Mouse (Mus musculus) liver, embryonic 11.5 days (tissue): ENCODE results near the gene Cpn1. TPM values are rescaled to one million over a fixed set of nuclear protein-coding genes. Genes with fewer than 3 reads are reported as not detected.

ENCODE experiments used
- ATAC-seq: fragments of 200-750 bp; cut with Nextera tagmentation; replicated peaks from 2 replicates; pipeline ENCODE4 v1.8.0; 2017; ENCODE audit warnings: moderate number of reproducible peaks, mild to moderate bottlenecking, moderate TSS enrichment, moderate library complexity; ENCODE audit not compliant: low FRiP score
- DNase-seq: peaks from one replicate; pipeline ENCODE4 v3.0.0-alpha.2; 2017; ENCODE audit warnings: low spot score
- H3K27ac ChIP-seq: fragments of 300-500 bp; sonication (generic); 2 replicates; pipeline ENCODE4 v1.5.1; 2014; ENCODE audit warnings: mild to moderate bottlenecking, low read depth, low read length, control low read depth
- H3K27me3 ChIP-seq: fragments of 300-500 bp; sonication (generic); replicated peaks from 2 replicates; pipeline ENCODE4 v1.6.1; 2014; ENCODE audit warnings: low read length, mixed read lengths; ENCODE audit not compliant: control insufficient read depth, insufficient read depth
- H3K36me3 ChIP-seq: fragments of 300-500 bp; sonication (generic); 2 replicates; pipeline ENCODE4 v1.6.1; 2014; ENCODE audit warnings: mild to moderate bottlenecking, low read length, moderate library complexity, mixed read lengths; ENCODE audit not compliant: control insufficient read depth, insufficient read depth
- H3K4me1 ChIP-seq: fragments of 300-500 bp; sonication (generic); replicated peaks from 2 replicates; pipeline ENCODE4 v1.6.1; 2014; ENCODE audit warnings: low read length, mixed read lengths; ENCODE audit not compliant: control insufficient read depth, insufficient read depth
- H3K4me2 ChIP-seq: fragments of 300-500 bp; sonication (generic); 2 replicates; pipeline ENCODE4 v1.6.1; 2014; ENCODE audit warnings: mild to moderate bottlenecking, control low read depth, moderate library complexity
- H3K4me3 ChIP-seq: fragments of 300-500 bp; sonication (generic); 2 replicates; pipeline ENCODE4 v1.5.1; 2014; ENCODE audit warnings: low read depth, low read length, control low read depth
- H3K9ac ChIP-seq: fragments of 300-500 bp; sonication (generic); 2 replicates; pipeline ENCODE4 v1.6.1; 2014; ENCODE audit warnings: low read depth, low read length, control low read depth
- H3K9me3 ChIP-seq: fragments of 300-500 bp; sonication (generic); 2 replicates; pipeline ENCODE4 v1.6.1; 2016; ENCODE audit warnings: low read length, inconsistent platforms, mixed read lengths; ENCODE audit not compliant: control insufficient read depth
- WGBS: fragments of 180-500 bp; shearing (Covaris S2); extraction: QIAGEN DNeasy Blood & Tissue Kit; methylation state at CpG from one replicate; pipeline ENCODE4 v1.1.7; 2014; 5-methylcytosine and 5-hydroxymethylcytosine counted together
- polyA plus RNA-seq: library from polyadenylated mRNA; unstranded; fragments of >200 nt; fragmentation: Nextera tagmentation; extraction: Ambion mirVana; gene quantifications from 2 replicates; pipeline ENCODE4 v1.2.1, GENCODE M21; 2014

Gene Cpn1
- polyA plus RNA-seq, 1 experiment from 2014 or later: 53.7 TPM

DNA sequence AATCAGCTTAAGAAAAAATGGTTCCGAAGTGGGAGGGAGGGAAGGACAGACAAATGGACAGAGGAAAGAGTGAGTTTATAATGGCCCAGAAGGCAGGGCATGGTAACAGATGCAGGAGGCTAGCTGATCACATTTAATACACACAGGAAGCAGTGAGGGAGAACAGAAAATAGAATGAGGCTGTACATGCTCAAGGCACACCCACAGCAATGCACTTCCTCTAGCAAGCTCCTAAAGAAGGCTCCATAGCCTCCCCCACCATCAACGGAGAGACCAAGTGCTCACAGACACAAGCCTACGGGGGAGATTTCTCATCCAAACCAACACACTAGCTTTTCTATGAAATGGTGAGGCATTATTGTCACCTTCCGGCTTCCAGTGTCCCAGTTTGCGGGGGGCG, 12.1 kb downstream of the Cpn1 start:
- 89% methylated on average over 6 of the region's 6 CpGs for WGBS
- DNase-seq: no peak
- H3K4me3 ChIP-seq: no peak overlapping the region
- H3K4me2 ChIP-seq: no peak overlapping the region
- no peak overlapping the region for H3K27ac ChIP-seq
- no peaks in the 10 kb centered on the region for H3K27me3 ChIP-seq
- H3K4me1 ChIP-seq: no peaks in the 10 kb centered on the region
- no peaks in the 10 kb centered on the region; the same call in 1 of the 2 replicates for H3K9me3 ChIP-seq
- H3K36me3 ChIP-seq: no peaks in the 10 kb centered on the region
- H3K9ac ChIP-seq: no peak overlapping the region
- ATAC-seq: no peak

DNA sequence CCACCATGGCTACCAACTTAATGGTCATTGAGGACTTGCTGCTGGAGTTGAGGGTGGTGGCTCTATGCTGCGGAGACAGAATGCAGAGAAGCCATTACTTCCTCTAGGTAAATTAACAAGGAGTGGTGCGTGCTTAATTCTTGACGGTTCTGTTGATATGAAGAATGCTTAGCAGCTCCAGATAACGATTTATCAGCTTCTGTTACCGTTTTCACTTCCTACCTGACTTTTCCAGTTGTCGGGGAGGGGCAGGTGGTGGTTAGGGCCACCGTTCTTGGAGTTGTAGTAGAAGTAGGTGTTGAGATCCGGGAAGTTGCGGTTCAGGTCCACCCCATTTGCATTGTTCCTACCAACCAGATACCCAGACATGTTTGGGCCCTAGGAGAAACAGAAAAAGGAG, 12.6 kb downstream of the Cpn1 start:
- no peaks in the 10 kb centered on the region; the same call in 1 of the 2 replicates for H3K9me3 ChIP-seq
- WGBS: 71% methylated on average over 9 of the region's 9 CpGs
- H3K9ac ChIP-seq: no peak overlapping the region
- no peak overlapping the region for H3K4me2 ChIP-seq
- no peak for ATAC-seq
- H3K4me3 ChIP-seq: no peak overlapping the region
- H3K4me1 ChIP-seq: no peaks in the 10 kb centered on the region
- H3K36me3 ChIP-seq: no peaks in the 10 kb centered on the region
- no peak overlapping the region for H3K27ac ChIP-seq
- no peaks in the 10 kb centered on the region for H3K27me3 ChIP-seq
- no peak for DNase-seq

DNA sequence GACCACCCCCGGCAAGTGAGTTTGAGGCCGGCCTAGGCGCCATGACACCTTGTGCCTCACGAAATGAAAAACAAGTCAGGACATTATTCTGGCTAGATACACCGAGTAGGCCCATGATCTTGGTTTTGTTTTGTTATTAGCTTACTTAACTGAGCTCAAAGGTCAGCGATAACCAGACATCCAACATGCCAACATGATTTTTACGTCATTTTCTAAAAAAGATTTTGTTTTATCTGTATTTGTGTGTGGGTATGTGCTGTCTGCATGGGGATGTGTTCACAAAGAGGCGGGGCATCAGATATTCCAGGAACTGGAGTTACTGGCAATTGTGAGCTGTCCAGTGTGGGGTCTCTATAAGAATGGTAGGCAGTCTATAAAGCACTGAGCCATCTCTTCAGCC, 14.2 kb downstream of the Cpn1 start:
- Histone ChIP-seq H3K4me3 (no peak overlapping the region), H3K4me2 (no peak overlapping the region), H3K27me3 (no peaks in the 10 kb centered on the region), H3K27ac (no peak overlapping the region), H3K4me1 (no peaks in the 10 kb centered on the region), H3K9me3 (no peaks in the 10 kb centered on the region; the same call in 1 of the 2 replicates), H3K9ac (no peak overlapping the region), H3K36me3 (no peaks in the 10 kb centered on the region)
- DNase-seq (no peak), ATAC-seq (no peak)
- WGBS: 88% methylated on average over 8 of the region's 8 CpGs

DNA sequence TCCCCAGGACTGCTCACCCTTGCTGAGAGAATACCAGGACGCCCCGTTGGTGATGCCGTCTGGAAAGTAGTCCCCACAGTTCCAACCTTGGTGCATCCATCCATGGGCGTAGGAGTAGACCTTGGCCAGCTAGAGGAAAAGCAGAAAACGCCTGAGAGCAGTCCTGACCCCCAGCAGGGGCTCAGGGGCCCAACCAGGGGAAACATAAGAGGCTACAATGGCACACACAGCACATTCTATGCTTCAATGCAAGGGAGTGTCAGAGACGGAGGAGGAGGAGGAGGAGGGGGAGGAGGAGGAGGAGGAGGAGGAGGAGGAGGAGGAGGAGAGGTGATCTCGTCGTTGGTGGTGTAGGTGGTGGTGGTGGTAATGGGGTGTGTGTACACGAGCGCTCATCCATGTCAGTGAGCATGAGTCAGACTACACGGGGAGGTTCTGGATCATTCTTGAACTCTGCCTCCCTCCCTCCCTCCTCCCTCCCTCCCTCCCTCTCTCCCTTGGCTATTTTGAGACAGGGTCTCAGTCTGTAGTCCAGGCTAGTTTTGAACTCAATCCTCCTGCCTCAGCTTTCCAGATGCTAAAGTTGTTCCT, 17.8 kb downstream of the Cpn1 start:
- DNase-seq (no peak), ATAC-seq (no peak)
- 54% methylated on average over 10 of the region's 11 CpGs for WGBS
- H3K4me3 ChIP-seq: no peak overlapping the region
- no peak overlapping the region for H3K27ac ChIP-seq
- no peaks in the 10 kb centered on the region for H3K4me1 ChIP-seq
- no peaks in the 10 kb centered on the region for H3K36me3 ChIP-seq
- no peaks in the 10 kb centered on the region for H3K9me3 ChIP-seq
- no peak overlapping the region for H3K9ac ChIP-seq
- no peak overlapping the region for H3K4me2 ChIP-seq
- H3K27me3 ChIP-seq: no peaks in the 10 kb centered on the region

DNA sequence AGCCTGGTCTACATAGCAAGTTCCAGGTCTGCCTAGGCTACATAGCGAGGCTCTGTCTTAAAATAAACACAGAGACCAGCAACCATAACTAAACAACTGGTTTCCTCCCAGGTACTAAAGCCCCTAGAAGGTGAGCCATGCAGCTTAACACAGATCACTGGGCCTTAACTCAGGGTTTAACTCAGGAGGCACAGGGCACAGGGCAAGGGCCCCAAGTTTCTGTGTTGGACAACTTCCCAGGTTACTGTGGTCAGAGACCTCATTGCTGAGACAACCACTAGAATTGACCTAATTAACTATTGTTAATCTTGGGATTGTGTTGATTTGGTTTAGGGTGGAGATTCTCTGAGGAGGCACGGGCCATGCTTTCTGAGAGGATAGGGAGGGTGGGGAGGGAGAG, 19.9 kb downstream of the Cpn1 start:
- Histone ChIP-seq H3K9ac (no peak overlapping the region), H3K4me2 (no peak overlapping the region), H3K27me3 (no peaks in the 10 kb centered on the region), H3K27ac (no peak overlapping the region), H3K36me3 (no peaks in the 10 kb centered on the region), H3K4me1 (no peaks in the 10 kb centered on the region), H3K4me3 (no peak overlapping the region), H3K9me3 (no peaks in the 10 kb centered on the region)
- DNase-seq (no peak), ATAC-seq (no peak)
- 83% methylated on average over 2 of the region's 2 CpGs for WGBS

DNA sequence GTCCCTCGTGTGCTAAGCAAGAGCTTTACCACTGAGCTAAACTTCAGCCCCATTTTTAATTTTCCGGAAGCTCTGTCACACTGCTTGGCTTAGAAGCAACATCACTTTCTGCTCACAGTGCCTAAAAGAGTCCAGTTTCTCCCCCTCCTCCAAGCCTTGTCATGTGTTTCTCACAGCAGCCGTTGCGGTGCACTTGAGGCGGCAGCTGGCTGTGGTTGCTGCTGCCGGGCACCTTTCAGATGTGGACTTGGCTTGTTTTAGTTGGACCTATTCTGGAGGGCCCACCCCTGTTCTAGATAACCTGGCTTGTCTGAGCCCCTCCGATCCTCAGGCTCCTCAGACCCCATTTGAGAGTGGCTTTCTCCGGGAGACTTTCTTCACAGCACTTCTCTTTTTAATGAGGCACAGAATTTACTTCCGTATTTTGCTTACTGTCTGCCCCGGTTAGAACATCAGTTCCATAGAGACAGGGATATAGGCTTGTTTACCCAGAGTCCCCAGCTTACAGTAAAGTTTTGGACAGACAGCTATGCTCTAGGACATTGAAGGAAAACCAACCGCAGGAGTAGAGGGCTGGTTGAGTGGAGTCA, 20.8 kb downstream of the Cpn1 start:
- ATAC-seq (no peak), DNase-seq (no peak)
- H3K4me2 ChIP-seq: no peak overlapping the region
- H3K27me3 ChIP-seq: no peaks in the 10 kb centered on the region
- WGBS: 74% methylated on average over 11 of the region's 11 CpGs
- H3K4me1 ChIP-seq: no peaks in the 10 kb centered on the region
- no peaks in the 10 kb centered on the region for H3K9me3 ChIP-seq
- no peak overlapping the region for H3K27ac ChIP-seq
- H3K4me3 ChIP-seq: no peak overlapping the region
- H3K9ac ChIP-seq: no peak overlapping the region
- H3K36me3 ChIP-seq: no peaks in the 10 kb centered on the region

DNA sequence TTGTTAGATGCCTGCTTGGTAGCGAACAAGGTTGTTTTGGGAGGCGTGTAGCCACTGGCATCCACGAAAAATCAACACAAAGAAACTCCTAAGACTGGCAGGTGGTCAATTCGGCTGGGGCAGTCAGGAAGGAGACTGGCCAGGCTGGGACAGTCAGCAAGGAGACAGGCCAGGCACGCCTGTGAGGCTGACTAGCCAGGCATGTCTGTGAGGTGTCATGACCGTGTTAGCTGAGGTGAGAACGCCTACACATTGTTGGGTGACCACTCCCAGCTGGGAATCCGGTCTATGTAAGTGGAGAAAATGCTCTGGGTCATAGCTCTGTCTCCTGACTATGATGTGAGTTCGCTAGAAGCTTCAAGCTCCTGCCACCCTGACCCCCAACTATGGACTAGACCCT, 23.6 kb downstream of the Cpn1 start:
- DNase-seq (no peak), ATAC-seq (no peak)
- H3K27ac ChIP-seq: no peak overlapping the region
- no peaks in the 10 kb centered on the region for H3K27me3 ChIP-seq
- no peaks in the 10 kb centered on the region for H3K4me1 ChIP-seq
- no peaks in the 10 kb centered on the region for H3K9me3 ChIP-seq
- H3K36me3 ChIP-seq: no peaks in the 10 kb centered on the region
- WGBS: 66% methylated on average over 9 of the region's 9 CpGs
- H3K4me3 ChIP-seq: no peak overlapping the region
- no peak overlapping the region for H3K4me2 ChIP-seq
- no peak overlapping the region for H3K9ac ChIP-seq

DNA sequence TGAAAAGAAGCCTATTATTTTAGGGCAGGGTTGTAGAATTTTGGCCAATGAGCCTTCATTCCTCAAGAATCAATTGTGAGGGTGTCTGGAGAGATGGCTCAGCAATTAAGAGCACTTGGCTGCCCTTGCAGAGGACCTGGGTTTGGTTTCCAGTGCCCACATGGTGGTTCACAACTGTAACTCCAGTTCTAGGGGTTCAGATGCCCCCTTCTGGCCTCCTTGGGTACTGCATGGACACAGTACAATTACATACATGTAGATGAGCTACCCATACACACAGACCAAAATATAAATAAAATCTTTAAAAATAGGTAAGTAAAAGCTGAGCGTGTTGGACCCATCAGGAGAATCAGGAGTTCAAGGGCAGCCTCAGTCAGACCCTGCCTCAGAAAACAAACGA, 25.2 kb downstream of the Cpn1 start:
- H3K4me2 ChIP-seq: no peak overlapping the region
- ATAC-seq (no peak), DNase-seq (no peak)
- H3K27ac ChIP-seq: no peak overlapping the region
- H3K27me3 ChIP-seq: no peaks in the 10 kb centered on the region
- WGBS: 70% methylated on average over 2 of the region's 2 CpGs
- H3K4me1 ChIP-seq: no peaks in the 10 kb centered on the region
- H3K9me3 ChIP-seq: no peaks in the 10 kb centered on the region
- H3K9ac ChIP-seq: no peak overlapping the region
- H3K36me3 ChIP-seq: no peaks in the 10 kb centered on the region
- H3K4me3 ChIP-seq: no peak overlapping the region

DNA sequence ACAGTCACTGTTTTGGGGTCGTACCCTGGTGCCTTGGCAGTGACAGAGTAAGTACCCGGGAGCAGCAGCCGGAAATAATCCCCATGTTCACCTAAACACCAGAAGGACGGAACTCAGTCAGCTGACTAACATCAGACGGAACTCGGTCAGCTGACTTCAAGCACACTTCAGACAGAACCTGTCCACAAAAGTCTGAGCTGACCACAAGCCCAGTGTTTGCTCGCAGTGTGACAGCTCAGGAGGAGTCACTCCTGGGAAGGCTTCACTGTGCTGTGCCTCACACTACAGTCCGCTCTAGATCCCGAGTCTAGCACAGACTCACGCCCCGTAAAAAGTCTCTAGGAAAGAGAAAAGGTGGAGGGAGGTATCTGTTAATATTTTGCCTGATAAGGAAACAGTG, 26.3 kb downstream of the Cpn1 start:
- Histone ChIP-seq H3K4me1 (no peaks in the 10 kb centered on the region), H3K9ac (no peak overlapping the region), H3K27ac (no peak overlapping the region), H3K27me3 (no peaks in the 10 kb centered on the region), H3K36me3 (no peaks in the 10 kb centered on the region), H3K9me3 (no peaks in the 10 kb centered on the region), H3K4me2 (no peak overlapping the region), H3K4me3 (no peak overlapping the region)
- DNase-seq (no peak), ATAC-seq (no peak)
- WGBS: 83% methylated on average over 11 of the region's 11 CpGs
